Mouse (Mus musculus) testis, adult 2 months (tissue): ENCODE measurements around the gene Macf1.

Experiments
- CTCF ChIP-seq: fragments of 200-500 bp; IDR thresholded peaks from 2 replicates; pipeline ENCODE4 v1.5.1; 2012; ENCODE audit warnings: low read depth, mild to moderate bottlenecking, inconsistent platforms, low read length, moderate library complexity; ENCODE audit not compliant: control insufficient read depth, insufficient read depth, insufficient replicate concordance
- POLR2A ChIP-seq: fragments of 200-500 bp; IDR thresholded peaks from 2 replicates; pipeline ENCODE4 v1.6.1; 2012; ENCODE audit warnings: low read depth, mild to moderate bottlenecking, inconsistent platforms, low read length, moderate library complexity; ENCODE audit not compliant: control insufficient read depth

GRCm38 (mm10) chr4:123397643-123398434 lies 286.3 kb downstream of the Macf1 start:
- no peak for TF ChIP-seq CTCF
- no peak for TF ChIP-seq POLR2A
